Mouse (Mus musculus): ENCODE results near the gene Rexo5. TPM values are rescaled to one million over a fixed set of nuclear protein-coding genes. Genes with fewer than 3 reads are reported as not detected.
A peak's percentile ranks its signal among the peaks of the same experiment; 100 is the strongest.

The Rexo5 gene
- total RNA-seq, 2 experiments from 2014 or later: 3.6 to 4.6 TPM

- DNase-seq (ENCODE audit: low spot score in 2 of 2): no peak
Measured at GRCm38 (mm10) chr7:119841820-119842449, 48.1 kb downstream of the Rexo5 start.

- DNase-seq (ENCODE audit: low spot score in 2 of 2): no peak
Measured at GRCm38 (mm10) chr7:119845541-119845940, 51.7 kb downstream of the Rexo5 start.

- no peak for DNase-seq (ENCODE audit: low spot score in 2 of 2)
Measured at GRCm38 (mm10) chr7:119847396-119847795, 53.6 kb downstream of the Rexo5 start.

- peak; percentile 77 to 81 for DNase-seq (ENCODE audit: low spot score in 2 of 2)
Measured at GRCm38 (mm10) chr7:119849096-119849495, 55.3 kb downstream of the Rexo5 start.

- DNase-seq (ENCODE audit: low spot score in 2 of 2): no peak
Measured at GRCm38 (mm10) chr7:119850737-119851136, 56.9 kb downstream of the Rexo5 start.

- no peak for DNase-seq (ENCODE audit: low spot score in 2 of 2)
Measured at GRCm38 (mm10) chr7:119852494-119852893, 58.7 kb downstream of the Rexo5 start.

- no peak for DNase-seq (ENCODE audit: low spot score in 2 of 2)
Measured at GRCm38 (mm10) chr7:119853186-119853585, 59.4 kb downstream of the Rexo5 start.

- DNase-seq (ENCODE audit: low spot score in 2 of 2): no peak
Measured at GRCm38 (mm10) chr7:119854362-119854761, 60.6 kb downstream of the Rexo5 start.

- DNase-seq (ENCODE audit: low spot score in 2 of 2): no peak
Measured at GRCm38 (mm10) chr7:119855031-119855430, 61.2 kb downstream of the Rexo5 start.

- peak in 1 of 2 experiments; percentile 16 for DNase-seq (ENCODE audit: low spot score in 2 of 2)
Measured at GRCm38 (mm10) chr7:119859476-119859875, 65.7 kb downstream of the Rexo5 start.

GRCm38 (mm10) chr7:119860116-119860515, 66.3 kb downstream of the Rexo5 start:
- DNase-seq (ENCODE audit: low spot score in 2 of 2): no peak

- DNase-seq (ENCODE audit: low spot score in 2 of 2): no peak
Measured at GRCm38 (mm10) chr7:119860554-119860953, 66.7 kb downstream of the Rexo5 start.

GRCm38 (mm10) chr7:119860971-119861334, 67.1 kb downstream of the Rexo5 start:
- DNase-seq (ENCODE audit: low spot score in 2 of 2): no peak

GRCm38 (mm10) chr7:119861335-119862091, 67.7 kb downstream of the Rexo5 start:
- peak; percentile 30 to 39 for DNase-seq (ENCODE audit: low spot score in 2 of 2)

GRCm38 (mm10) chr7:119862167-119862566, 68.4 kb downstream of the Rexo5 start:
- DNase-seq (ENCODE audit: low spot score in 2 of 2): no peak

- DNase-seq (ENCODE audit: low spot score in 2 of 2): no peak
Measured at GRCm38 (mm10) chr7:119864500-119864899, 70.7 kb downstream of the Rexo5 start.

- no peak for DNase-seq (ENCODE audit: low spot score in 2 of 2)
Measured at GRCm38 (mm10) chr7:119866136-119866535, 72.3 kb downstream of the Rexo5 start.

GRCm38 (mm10) chr7:119872204-119872603, 78.4 kb downstream of the Rexo5 start:
- DNase-seq (ENCODE audit: low spot score in 2 of 2): no peak

GRCm38 (mm10) chr7:119873050-119873449, 79.2 kb downstream of the Rexo5 start:
- no peak for DNase-seq (ENCODE audit: low spot score in 2 of 2)

- DNase-seq (ENCODE audit: low spot score in 2 of 2): no peak
Measured at GRCm38 (mm10) chr7:119875776-119876440, 82.1 kb downstream of the Rexo5 start.

- DNase-seq (ENCODE audit: low spot score in 2 of 2): no peak
Measured at GRCm38 (mm10) chr7:119879171-119879570, 85.4 kb downstream of the Rexo5 start.

GRCm38 (mm10) chr7:119880345-119880744, 86.5 kb downstream of the Rexo5 start:
- DNase-seq (ENCODE audit: low spot score in 2 of 2): no peak
